Mouse (Mus musculus) ES-Bruce4 (cell line): ENCODE results near the gene Tm4sf1. TPM values are rescaled to one million over a fixed set of nuclear protein-coding genes. Genes with fewer than 3 reads are reported as not detected.

ENCODE experiments used
- H3K27ac ChIP-seq: 2 replicates; pipeline ENCODE4 v1.5.1; 2012; ENCODE audit warnings: low read length, inconsistent platforms; ENCODE audit not compliant: insufficient read depth
- H3K27me3 ChIP-seq: 2 replicates; pipeline ENCODE4 v1.6.1; 2012; ENCODE audit warnings: mild to moderate bottlenecking, low read length, inconsistent platforms; ENCODE audit not compliant: control insufficient read depth, poor library complexity, insufficient read depth, severe bottlenecking
- H3K36me3 ChIP-seq: 2 replicates; pipeline ENCODE4 v1.6.1; 2012; ENCODE audit warnings: inconsistent platforms, mild to moderate bottlenecking, low read length, moderate library complexity; ENCODE audit not compliant: control insufficient read depth, poor library complexity, insufficient read depth, severe bottlenecking
- H3K4me1 ChIP-seq: one replicate; pipeline ENCODE4 v1.8.1; 2011; ENCODE audit warnings: low read length; ENCODE audit not compliant: control insufficient read depth, insufficient read depth
- H3K4me3 ChIP-seq: 2 replicates; pipeline ENCODE4 v1.5.1; 2011; ENCODE audit warnings: low read depth, mild to moderate bottlenecking, low read length
- H3K9ac ChIP-seq: 2 replicates; pipeline ENCODE4 v1.6.1; 2012; ENCODE audit warnings: low read depth, mild to moderate bottlenecking, inconsistent platforms; ENCODE audit not compliant: poor library complexity, severe bottlenecking
- H3K9me3 ChIP-seq: replicated peaks from 2 replicates; pipeline ENCODE4 v1.6.1; 2012; ENCODE audit warnings: mild to moderate bottlenecking, low read length, inconsistent platforms; ENCODE audit not compliant: control insufficient read depth, poor library complexity, insufficient read depth, severe bottlenecking
- CTCF ChIP-seq: IDR thresholded peaks from one replicate; pipeline ENCODE4 v1.8.1; 2011; ENCODE audit warnings: low read depth, low read length
- EP300 ChIP-seq: IDR thresholded peaks from 2 replicates; pipeline ENCODE4 v1.6.1; 2011; ENCODE audit warnings: low read depth, low read length; ENCODE audit not compliant: insufficient read depth
- POLR2A ChIP-seq: IDR thresholded peaks from one replicate; pipeline ENCODE4 v1.8.1; 2011; ENCODE audit warnings: low read length; ENCODE audit not compliant: insufficient read depth
- polyA plus RNA-seq: library from polyadenylated mRNA; stranded (reverse); fragments of >200 nt; gene quantifications from 2 replicates; pipeline ENCODE4 v1.2.4, GENCODE M21; 2011; ENCODE audit warnings: low read depth; ENCODE audit not compliant: missing spikeins, insufficient read depth, insufficient read length

Tm4sf1 gene
- polyA plus RNA-seq, 1 experiment = 0.81 TPM

GRCm38 (mm10) chr3:57245242-57245641 lies 56.5 kb downstream of the Tm4sf1 start:
- H3K4me3 ChIP-seq = no peak overlapping the region
- H3K4me1 ChIP-seq = no peaks in the 10 kb centered on the region

More at GRCm38 (mm10) chr3:57245242-57245641, 56.5 kb downstream of the Tm4sf1 start:
- Histone ChIP-seq H3K36me3 (no peaks in the 10 kb centered on the region), H3K27ac (no peak overlapping the region), H3K9me3 (peaks cover 6% of the 10 kb centered on the region), H3K9ac (no peak overlapping the region), H3K27me3 (no peaks in the 10 kb centered on the region; the same call in 1 of the 2 replicates)
- TF ChIP-seq EP300 (no peak), POLR2A (no peak), CTCF (no peak)

Other genes with a start within 250 kb of the Tm4sf1 start
- not detected in 2 replicates for gene Tm4sf4, start 123.3 kb upstream of the Tm4sf1 start, polyA plus RNA-seq